In genomic region chr15:97830788-97831241, GRCm38 (mm10) we compare ENCODE assay signal across 7 mouse cellular contexts. TPM values are rescaled to one million over a fixed set of nuclear protein-coding genes. Genes with fewer than 3 reads are reported as not detected.
DNase-seq lines count a peak whose midpoint lies in the region; ATAC-seq and TF ChIP-seq lines count a peak whose summit lies in the region.

No protein-coding gene starts in this region.

- H3K4me1 ChIP-seq in stomach, postnatal 0 days (replicated peaks; ENCODE audit: control insufficient read depth, insufficient read depth) = peaks cover 4% of the 10 kb centered on the region

- peak overlapping the region; percentile 95 for H3K9ac ChIP-seq in stomach, postnatal 0 days (ENCODE audit: low read length)

- H3K36me3 ChIP-seq in C2C12 (ENCODE audit: control insufficient read depth, insufficient read depth) = peaks cover 19% of the 10 kb centered on the region
- H3K36me3 ChIP-seq in stomach, postnatal 0 days (ENCODE audit: control insufficient read depth, insufficient read depth, low read length) = no peaks in the 10 kb centered on the region

- TF ChIP-seq EP300 in stomach, postnatal 0 days (optimal IDR thresholded peaks at IDR 0.05) = no peak

- H3K27ac ChIP-seq in stomach, postnatal 0 days (replicated peaks) = peak overlapping the region; percentile 98

- H3K27me3 ChIP-seq in C2C12 (ENCODE audit: control insufficient read depth, insufficient read depth, insufficient read length) = no peaks in the 10 kb centered on the region
- H3K27me3 ChIP-seq in stomach, postnatal 0 days (ENCODE audit: control insufficient read depth, insufficient read depth, low read length) = no peaks in the 10 kb centered on the region

- no peak for TF ChIP-seq CTCF in C2C12 (IDR thresholded peaks at IDR 0.05; ENCODE audit: control insufficient read depth, insufficient read depth, insufficient read length)
- peak; percentile 43; the same call in 1 of the 2 replicates for TF ChIP-seq CTCF in stomach, postnatal 0 days (IDR thresholded peaks at IDR 0.05; ENCODE audit: low read depth)

- H3K4me3 ChIP-seq in C2C12 (ENCODE audit: insufficient read depth, poor library complexity, severe bottlenecking) = peak overlapping the region; percentile 79
- H3K4me3 ChIP-seq in stomach, postnatal 0 days (ENCODE audit: low read depth, low read length) = peak overlapping the region; percentile 85

- H3K4me2 ChIP-seq in stomach, postnatal 0 days (replicated peaks; ENCODE audit: low read depth) = peak overlapping the region; percentile 71

- peaks cover 50% of the 10 kb centered on the region for H3K79me3 ChIP-seq in C2C12 (ENCODE audit: low read depth)

- DNase-seq in 3134 (ENCODE audit: extremely low read depth, insufficient read length, low spot score) = peak; percentile 70
- peak; percentile 58 for DNase-seq in cerebellum, adult 8-10 months
- DNase-seq in heart, adult 8-10 months (ENCODE audit: low spot score) = peak; percentile 47
- peak; percentile 77 for DNase-seq in kidney, adult 9 months
- peak; percentile 63 for DNase-seq in lung, postnatal 10 days
- DNase-seq in stomach, postnatal 0 days (ENCODE audit: low spot score) = peak; percentile 66

- no peaks in the 10 kb centered on the region for H3K9me3 ChIP-seq in stomach, postnatal 0 days (ENCODE audit: control insufficient read depth, low read length)

- peak overlapping the region; percentile 93 for H3ac ChIP-seq in C2C12 (ENCODE audit: control insufficient read depth, insufficient read length, low read depth)

- WGBS in stomach, postnatal 0 days = 1% methylated on average over 34 of the region's 39 CpGs

- H3K79me2 ChIP-seq in C2C12 (ENCODE audit: control insufficient read depth, insufficient read depth) = peaks cover 62% of the 10 kb centered on the region

- peak; percentile 23 for ATAC-seq in stomach, postnatal 0 days (ENCODE audit: low FRiP score, low TSS enrichment)

TF ChIP-seq in C2C12, 6 proteins besides CTCF, POLR2A, EP300 and RAD21:
- TF ChIP-seq CEBPB (IDR thresholded peaks at IDR 0.05; ENCODE audit: low read depth) (no peak), FOSL1 (IDR thresholded peaks at IDR 0.05; ENCODE audit: insufficient read depth, low read length, poor library complexity, severe bottlenecking) (no peak), MYOG (IDR thresholded peaks at IDR 0.05; ENCODE audit: control insufficient read depth, extremely low read depth, insufficient read length) (no peak), MYOD1 (IDR thresholded peaks at IDR 0.05; ENCODE audit: control insufficient read depth, insufficient read length, low read depth) (no peak), USF1 (IDR thresholded peaks at IDR 0.05; ENCODE audit: low read depth) (no peak), MAX (IDR thresholded peaks at IDR 0.05) (no peak)

RNA-seq across cellular contexts. Expression of gene Hdac7, which starts 13.5 kb away (rescaled TPM):
- 41.2 TPM for polyA plus RNA-seq in C2C12 (2012; fragmentation: generic; extraction: Trizol)
- total RNA-seq in heart, adult 8-10 months (2022) = 10 to 100 TPM; 22.9 to 29.0 (median 26.5) TPM
- polyA plus RNA-seq in stomach, postnatal 0 days (2015; fragmentation: Nextera tagmentation; extraction: Ambion mirVana) = 8.0 and 9.4 TPM in 2 replicates

RNA-seq across cellular contexts. Expression of gene Slc48a1, which starts 52.5 kb away (rescaled TPM):
- polyA plus RNA-seq in C2C12 (2012; fragmentation: generic; extraction: Trizol) = 148 TPM
- total RNA-seq in heart, adult 8-10 months (2022) = 10 to 100 TPM; 63.6 to 76.6 (median 67.9) TPM
- polyA plus RNA-seq in stomach, postnatal 0 days (2015; fragmentation: Nextera tagmentation; extraction: Ambion mirVana) = 36.7 and 40.7 TPM in 2 replicates

Comparison
In these comparisons a context has a peak if more than half of its experiments do, and no peak if none do; other contexts are left out.
1. Peak in every context shown above with its lines: DNase-seq, ATAC-seq, H3K4me3 ChIP-seq and H3K27ac ChIP-seq.